Mouse (Mus musculus) adrenal gland, adult 2 months (tissue): ENCODE data around the gene Kcnab1. TPM values are rescaled to one million over a fixed set of nuclear protein-coding genes. Genes with fewer than 3 reads are reported as not detected.
A peak's percentile ranks its signal among the peaks of the same experiment; 100 is the strongest.

Experiments used
- DNase-seq: peaks from one replicate; pipeline ENCODE4 v3.0.0; 2021
- polyA plus RNA-seq: library from polyadenylated mRNA; depleted of rRNA; stranded (reverse); fragments of >200 nt; gene quantifications from 2 replicates; pipeline ENCODE4 v1.2.3, GENCODE M21; 2012
- total RNA-seq, 2 experiments: library from RNA; stranded (reverse); gene quantifications; 2 replicates each; pipeline ENCODE4 v1.2.3; 2021

The Kcnab1 gene
- total and polyA plus RNA-seq, 3 experiments = 0.55 to 1.9 (median 0.75) TPM

GRCm38 (mm10) chr3:65204356-65205075, 95.3 kb downstream of the Kcnab1 start:
- no peak for DNase-seq

- DNase-seq = no peak
Measured at GRCm38 (mm10) chr3:65205539-65206020, 96.4 kb downstream of the Kcnab1 start.

- DNase-seq = no peak
Measured at GRCm38 (mm10) chr3:65213725-65214124, 104.5 kb downstream of the Kcnab1 start.

- DNase-seq = no peak
Measured at GRCm38 (mm10) chr3:65214635-65215034, 105.5 kb downstream of the Kcnab1 start.

- no peak for DNase-seq
Measured at GRCm38 (mm10) chr3:65217673-65218579, 108.7 kb downstream of the Kcnab1 start.

GRCm38 (mm10) chr3:65220287-65220686, 111.1 kb downstream of the Kcnab1 start:
- no peak for DNase-seq

GRCm38 (mm10) chr3:65223635-65224034, 114.5 kb downstream of the Kcnab1 start:
- DNase-seq = no peak

- no peak for DNase-seq
Measured at GRCm38 (mm10) chr3:65230978-65231377, 121.8 kb downstream of the Kcnab1 start.

GRCm38 (mm10) chr3:65231419-65232090, 122.4 kb downstream of the Kcnab1 start:
- DNase-seq = no peak

GRCm38 (mm10) chr3:65249023-65249422, 139.8 kb downstream of the Kcnab1 start:
- no peak for DNase-seq

GRCm38 (mm10) chr3:65260521-65260920, 151.3 kb downstream of the Kcnab1 start:
- DNase-seq = no peak

- no peak for DNase-seq
Measured at GRCm38 (mm10) chr3:65262506-65263422, 153.6 kb downstream of the Kcnab1 start.

GRCm38 (mm10) chr3:65273317-65273716, 164.1 kb downstream of the Kcnab1 start:
- no peak for DNase-seq

- DNase-seq = no peak
Measured at GRCm38 (mm10) chr3:65277777-65278176, 168.6 kb downstream of the Kcnab1 start.

GRCm38 (mm10) chr3:65283366-65283765, 174.2 kb downstream of the Kcnab1 start:
- no peak for DNase-seq

- DNase-seq = no peak
Measured at GRCm38 (mm10) chr3:65288994-65289393, 179.8 kb downstream of the Kcnab1 start.

- DNase-seq = peak; percentile 70
Measured at GRCm38 (mm10) chr3:65296996-65297395, 187.8 kb downstream of the Kcnab1 start.

GRCm38 (mm10) chr3:65299205-65299604, 190.0 kb downstream of the Kcnab1 start:
- no peak for DNase-seq

- DNase-seq = no peak
Measured at GRCm38 (mm10) chr3:65301531-65301930, 192.3 kb downstream of the Kcnab1 start.

GRCm38 (mm10) chr3:65302559-65302958, 193.4 kb downstream of the Kcnab1 start:
- DNase-seq = no peak

- no peak for DNase-seq
Measured at GRCm38 (mm10) chr3:65315837-65316236, 206.7 kb downstream of the Kcnab1 start.
